Mouse (Mus musculus) spleen, adult 18-20 months (tissue): ENCODE measurements around the gene Cdh1.
A peak's percentile ranks its signal among the peaks of the same experiment; 100 is the strongest.
"Not testable (repeated sequence)": the region's sequence is repeated elsewhere in the genome, so short reads cannot be mapped to it uniquely, and the experiment has no call there.

Experiments
- DNase-seq, 2 experiments: peaks; one replicate each; pipeline ENCODE4 v3.0.0; 2022; ENCODE audit warnings: mixed read lengths in 2 of 2

Cdh1 gene

GRCm38 (mm10) chr8:106603131-106603819 is at the start of gene Cdh1:
Cdh1 (plus strand) TSS chr8:106603351.
- DNase-seq, result peak; percentile 8 to 14

- no peak for DNase-seq
Observed at GRCm38 (mm10) chr8:106554011-106554410, 49.1 kb upstream of the Cdh1 start.

DNA sequence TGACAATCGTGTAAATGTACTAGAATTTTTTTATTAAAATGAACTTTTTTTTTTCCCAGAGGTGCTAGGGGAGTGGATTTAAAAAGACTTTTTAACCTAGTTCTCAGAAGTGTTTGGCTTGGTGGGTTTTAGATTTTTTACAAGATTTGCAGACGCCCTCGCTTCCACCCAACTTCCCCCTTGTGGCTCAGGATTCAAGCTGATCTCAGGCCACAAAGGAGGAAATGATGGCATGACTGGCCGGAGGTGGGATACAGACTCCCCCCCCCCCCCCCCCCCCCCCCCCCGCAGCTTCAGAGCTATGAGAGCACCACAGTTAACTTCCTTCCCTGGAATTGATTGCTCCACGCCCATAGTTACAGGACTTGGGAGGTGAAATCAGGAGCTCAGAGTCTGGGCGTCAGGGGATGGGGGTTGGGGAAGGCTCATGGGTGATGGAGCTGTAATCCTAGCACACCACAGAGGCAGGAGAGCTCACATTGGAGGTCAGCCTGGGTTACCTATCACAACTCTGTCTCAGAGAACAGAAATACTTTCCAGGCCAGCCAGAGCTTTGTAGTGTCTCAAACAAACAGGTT is 47.0 kb upstream of the Cdh1 start:
- no peak for DNase-seq

DNA sequence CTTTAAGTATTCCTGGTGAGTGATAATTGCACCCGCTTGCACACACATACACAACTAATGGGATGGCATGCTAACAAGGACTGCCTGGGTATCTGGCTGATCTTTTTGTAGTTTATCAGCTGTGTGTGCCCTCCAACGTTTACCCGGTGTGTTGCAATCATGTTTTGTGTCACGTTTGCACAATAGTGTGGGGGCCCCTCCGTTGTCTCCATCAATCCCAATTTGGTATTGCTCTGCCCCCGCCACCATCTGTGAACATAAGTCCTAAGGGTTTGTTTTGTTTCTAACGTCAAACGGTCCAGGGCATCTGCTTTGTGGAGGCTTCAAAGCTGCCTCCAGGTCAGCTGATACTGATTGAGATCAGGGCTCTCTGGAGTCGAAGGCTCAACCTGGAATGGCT is 43.3 kb upstream of the Cdh1 start:
- DNase-seq, result no peak

- DNase-seq, result peak; percentile 51 to 60
Observed at GRCm38 (mm10) chr8:106561097-106561865, 41.9 kb upstream of the Cdh1 start.

DNA sequence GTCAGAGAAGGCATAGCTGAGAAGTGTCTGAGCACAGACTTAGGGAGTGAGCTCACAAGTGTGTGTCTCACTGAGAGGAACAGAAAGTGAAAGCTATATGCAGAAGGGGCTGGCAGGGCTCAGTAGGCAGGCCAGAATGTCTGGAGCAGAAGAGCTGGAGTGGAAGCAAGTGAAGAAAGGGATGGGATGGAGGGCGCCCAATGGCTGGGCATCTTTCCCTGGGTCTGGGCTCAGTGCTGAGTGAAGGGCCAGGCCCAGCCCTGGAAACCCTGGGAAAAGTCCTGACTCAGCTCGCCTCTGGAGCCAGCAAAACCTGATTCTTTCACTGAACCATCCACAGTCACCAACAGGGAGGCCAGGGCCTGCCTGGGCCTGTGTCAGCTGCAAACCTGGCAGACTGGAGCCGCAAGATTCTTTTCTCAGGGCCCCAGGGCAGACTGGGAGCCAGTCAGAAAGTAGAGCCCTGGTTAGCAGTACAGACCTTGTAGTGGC is 39.4 kb upstream of the Cdh1 start:
- peak in 1 of 2 experiments; percentile 14 for DNase-seq

- DNase-seq, result no peak
Observed at GRCm38 (mm10) chr8:106569006-106569405, 34.1 kb upstream of the Cdh1 start.

GRCm38 (mm10) chr8:106570386-106570785 is 32.8 kb upstream of the Cdh1 start:
- DNase-seq, result no peak

DNA sequence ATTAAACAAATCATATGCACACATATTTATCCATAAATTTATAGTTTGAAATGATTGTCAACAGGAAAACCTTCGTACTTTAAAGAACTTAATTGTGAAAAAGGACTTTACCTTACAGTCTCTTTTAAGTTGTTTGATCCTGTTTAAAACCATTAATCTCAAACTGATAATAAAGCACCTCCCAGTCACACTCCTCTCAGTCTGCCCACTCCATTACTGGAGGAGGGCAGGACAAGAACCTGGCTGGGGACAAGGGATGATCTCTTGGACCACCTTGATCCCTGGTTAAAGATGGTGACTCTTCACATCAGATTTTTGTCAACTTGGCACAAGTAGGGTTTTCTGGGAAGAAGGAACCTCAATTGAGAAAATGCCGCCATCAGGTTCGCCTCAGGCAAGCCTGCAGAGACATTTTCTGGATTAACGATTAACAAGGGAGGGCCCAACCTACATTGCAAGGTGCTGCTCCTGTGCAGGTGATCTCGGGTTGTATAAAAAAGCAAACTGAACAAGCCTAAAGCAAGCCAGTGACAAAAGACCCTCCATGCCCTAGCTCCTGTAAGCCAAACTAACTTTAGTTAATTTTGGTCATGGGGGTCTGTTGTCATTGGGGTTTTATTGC is 31.5 kb upstream of the Cdh1 start:
- DNase-seq, result no peak

GRCm38 (mm10) chr8:106572175-106572574 is 31.0 kb upstream of the Cdh1 start:
- not testable (repeated sequence) for DNase-seq

DNA sequence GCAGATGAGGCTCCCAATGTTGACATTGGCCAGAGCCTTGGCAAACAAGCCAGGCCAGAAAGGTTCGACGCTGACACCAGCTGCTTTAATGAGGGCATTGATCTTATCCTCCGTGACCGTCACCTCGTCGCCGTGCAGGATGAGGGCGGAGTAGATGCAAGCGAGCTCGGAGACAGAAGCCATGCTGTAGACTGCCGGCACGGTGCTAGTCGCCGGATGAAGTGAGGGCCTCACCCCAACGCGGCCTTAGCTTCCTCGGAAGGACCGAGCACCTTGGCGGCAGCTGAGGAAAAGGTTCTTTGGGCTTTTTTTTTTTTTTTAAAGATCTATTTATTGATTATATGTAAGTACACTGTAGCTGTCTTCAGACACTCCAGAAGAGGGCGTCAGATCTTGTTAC is 30.0 kb upstream of the Cdh1 start, which contains the start of gene Gm10073:
TSS of gene Gm10073 (minus strand) at position 294 of the 400 bp plus-strand sequence.
- DNase-seq, result not testable (repeated sequence)

DNA sequence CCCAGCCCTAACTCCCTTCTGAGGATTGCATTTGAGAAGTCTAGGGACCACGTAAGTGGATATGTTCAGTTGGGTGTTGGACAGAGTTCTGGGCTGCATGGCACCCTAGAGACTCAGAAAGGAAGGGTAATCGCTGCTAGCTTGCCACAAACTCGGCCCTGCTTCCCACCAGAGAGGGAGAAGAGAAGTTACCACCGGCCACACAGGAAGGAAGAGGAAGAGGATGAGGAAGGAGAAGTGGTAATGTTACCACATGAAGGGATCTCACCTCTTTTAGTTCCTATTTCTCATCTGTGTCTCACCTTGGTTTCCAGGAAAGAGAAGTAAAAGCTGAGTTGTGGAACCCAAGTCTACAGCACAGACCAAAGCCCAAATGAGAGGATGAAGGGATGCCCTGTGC is 28.9 kb upstream of the Cdh1 start:
- DNase-seq, result no peak

- no peak for DNase-seq
Observed at GRCm38 (mm10) chr8:106576849-106577555, 26.1 kb upstream of the Cdh1 start.

DNA sequence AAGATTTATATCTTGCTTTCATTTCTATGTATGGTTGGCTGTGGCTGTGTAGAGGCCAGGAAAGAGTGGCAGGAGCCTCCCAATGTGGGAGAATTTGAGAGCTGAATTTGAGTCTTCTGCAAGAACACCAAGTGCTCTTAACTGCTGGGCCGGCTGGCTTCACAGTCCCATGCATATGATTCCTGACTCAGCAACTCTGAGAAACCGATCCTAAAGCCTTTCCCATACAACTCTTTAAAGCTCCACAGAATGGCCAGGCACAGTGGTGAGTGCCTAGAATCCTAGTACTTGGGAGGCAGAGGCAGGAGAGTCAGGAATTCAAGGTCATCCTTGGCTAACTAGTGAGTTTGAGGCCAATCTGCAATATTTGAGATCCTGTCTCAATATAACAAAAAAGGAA is 23.6 kb upstream of the Cdh1 start:
- no peak for DNase-seq

GRCm38 (mm10) chr8:106581344-106582088 is 21.6 kb upstream of the Cdh1 start:
- no peak for DNase-seq

GRCm38 (mm10) chr8:106584942-106585670 is 18.0 kb upstream of the Cdh1 start:
- DNase-seq, result no peak

GRCm38 (mm10) chr8:106585671-106586037 is 17.5 kb upstream of the Cdh1 start:
- no peak for DNase-seq

GRCm38 (mm10) chr8:106586896-106587295 is 16.3 kb upstream of the Cdh1 start:
- DNase-seq, result no peak

GRCm38 (mm10) chr8:106588443-106589431 is 14.4 kb upstream of the Cdh1 start:
- no peak for DNase-seq

- DNase-seq, result no peak
Observed at GRCm38 (mm10) chr8:106592458-106592857, 10.7 kb upstream of the Cdh1 start.
